Mouse (Mus musculus): ENCODE results near the gene Sik3. TPM values are rescaled to one million over a fixed set of nuclear protein-coding genes. Genes with fewer than 3 reads are reported as not detected.
"Not testable (repeated sequence)": the region's sequence is repeated elsewhere in the genome, so short reads cannot be mapped to it uniquely, and the experiment has no call there.

Gene Sik3
- total RNA-seq, 1 experiment from 2014 or later, result 56.6 TPM

GRCm38 (mm10) chr9:46058065-46058464 lies 45.4 kb downstream of the Sik3 start:
- no peak for DNase-seq

- no peak for DNase-seq
Observed at GRCm38 (mm10) chr9:46060249-46060648, 47.6 kb downstream of the Sik3 start.

GRCm38 (mm10) chr9:46061696-46062425 lies 49.2 kb downstream of the Sik3 start:
- DNase-seq, result peak; percentile 67

- no peak for DNase-seq
Observed at GRCm38 (mm10) chr9:46064331-46064730, 51.7 kb downstream of the Sik3 start.

GRCm38 (mm10) chr9:46066711-46067110 lies 54.1 kb downstream of the Sik3 start:
- DNase-seq, result peak; percentile 53

- peak; percentile 38 for DNase-seq
Observed at GRCm38 (mm10) chr9:46067691-46068090, 55.1 kb downstream of the Sik3 start.

GRCm38 (mm10) chr9:46069013-46069412 lies 56.4 kb downstream of the Sik3 start:
- DNase-seq, result no peak

GRCm38 (mm10) chr9:46072101-46072835 lies 59.6 kb downstream of the Sik3 start:
- DNase-seq, result no peak

- no peak for DNase-seq
Observed at GRCm38 (mm10) chr9:46073443-46073842, 60.8 kb downstream of the Sik3 start.

GRCm38 (mm10) chr9:46075578-46075977 lies 63.0 kb downstream of the Sik3 start:
- DNase-seq, result no peak

GRCm38 (mm10) chr9:46082381-46082821 lies 69.8 kb downstream of the Sik3 start:
- peak; percentile 37 for DNase-seq

GRCm38 (mm10) chr9:46083490-46083893 lies 70.9 kb downstream of the Sik3 start:
- DNase-seq, result no peak

- no peak for DNase-seq
Observed at GRCm38 (mm10) chr9:46085898-46086297, 73.3 kb downstream of the Sik3 start.

GRCm38 (mm10) chr9:46086826-46087225 lies 74.2 kb downstream of the Sik3 start:
- no peak for DNase-seq

- DNase-seq, result no peak
Observed at GRCm38 (mm10) chr9:46087461-46087860, 74.8 kb downstream of the Sik3 start.

- no peak for DNase-seq
Observed at GRCm38 (mm10) chr9:46088722-46089121, 76.1 kb downstream of the Sik3 start.

GRCm38 (mm10) chr9:46090066-46090465 lies 77.4 kb downstream of the Sik3 start:
- DNase-seq, result no peak

- not testable (repeated sequence) for DNase-seq
Observed at GRCm38 (mm10) chr9:46091157-46091556, 78.5 kb downstream of the Sik3 start.

- no peak for DNase-seq
Observed at GRCm38 (mm10) chr9:46092633-46093032, 80.0 kb downstream of the Sik3 start.

GRCm38 (mm10) chr9:46098360-46098985 lies 85.9 kb downstream of the Sik3 start:
- no peak for DNase-seq

GRCm38 (mm10) chr9:46099107-46099506 lies 86.5 kb downstream of the Sik3 start:
- no peak for DNase-seq

- no peak for DNase-seq
Observed at GRCm38 (mm10) chr9:46103154-46103553, 90.5 kb downstream of the Sik3 start.

- no peak for DNase-seq
Observed at GRCm38 (mm10) chr9:46106105-46106504, 93.5 kb downstream of the Sik3 start.
